Mouse (Mus musculus) stomach, postnatal 0 days (tissue): ENCODE measurements around the gene Slc25a34.

Source experiments
- CTCF ChIP-seq: IDR thresholded peaks from 2 replicates; pipeline ENCODE4 v1.5.1; 2016; ENCODE audit warnings: antibody characterized with exemption, low read depth, mild to moderate bottlenecking, moderate library complexity
- EP300 ChIP-seq: optimal IDR thresholded peaks from 2 replicates; pipeline ENCODE3; 2016; ENCODE audit warnings: antibody characterized with exemption

DNA sequence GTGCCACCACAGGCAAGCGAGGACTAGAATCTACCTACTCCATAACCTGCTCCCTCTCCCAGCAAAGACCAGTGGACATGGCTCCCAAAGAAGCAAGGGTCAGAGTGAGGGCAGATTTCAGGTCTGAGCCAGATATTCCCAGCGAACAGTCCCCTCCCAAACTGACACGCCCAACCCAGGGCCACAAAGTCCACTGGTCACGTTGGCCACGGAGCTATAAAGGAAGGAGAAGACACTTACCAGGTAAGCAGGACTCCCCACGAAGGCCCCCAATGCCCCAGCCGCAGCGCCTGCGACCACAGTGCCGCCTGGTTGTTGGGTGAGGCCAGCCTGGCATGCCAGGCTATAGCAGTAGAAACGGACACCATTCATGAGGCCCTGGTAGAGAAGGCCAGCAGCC is 584 bp downstream of the Slc25a34 start:
- TF ChIP-seq CTCF: no peak
- no peak for TF ChIP-seq EP300
